Mouse (Mus musculus): ENCODE measurements around the gene Xiap. TPM values are rescaled to one million over a fixed set of nuclear protein-coding genes. Genes with fewer than 3 reads are reported as not detected.

Xiap gene
- polyA plus RNA-seq (2014; fragmentation: Illumina TruSeq; extraction: RNeasy Lipid Tissue Mini Kit (QIAGEN cat#74804); ENCODE audit: low replicate concordance) = 196 TPM

GRCm38 (mm10) chrX:42059282-42060068, at the start of gene Xiap:
Xiap (plus strand) TSS chrX:42059679.

GRCm38 (mm10) chrX:42148788-42149556, 89.5 kb downstream of the Xiap start, which contains the start of gene Stag2:
Stag2 (plus strand) TSS chrX:42149317.

Other genes with a start within 250 kb of the Xiap start
- gene Thoc2, start 139.0 kb upstream of the Xiap start, polyA plus RNA-seq (2014; fragmentation: Illumina TruSeq; extraction: RNeasy Lipid Tissue Mini Kit (QIAGEN cat#74804); ENCODE audit: low replicate concordance) = 144 TPM
- 197 TPM for gene Stag2, start 89.6 kb downstream of the Xiap start, polyA plus RNA-seq (2014; fragmentation: Illumina TruSeq; extraction: RNeasy Lipid Tissue Mini Kit (QIAGEN cat#74804); ENCODE audit: low replicate concordance)